In the genomic region with DNA sequence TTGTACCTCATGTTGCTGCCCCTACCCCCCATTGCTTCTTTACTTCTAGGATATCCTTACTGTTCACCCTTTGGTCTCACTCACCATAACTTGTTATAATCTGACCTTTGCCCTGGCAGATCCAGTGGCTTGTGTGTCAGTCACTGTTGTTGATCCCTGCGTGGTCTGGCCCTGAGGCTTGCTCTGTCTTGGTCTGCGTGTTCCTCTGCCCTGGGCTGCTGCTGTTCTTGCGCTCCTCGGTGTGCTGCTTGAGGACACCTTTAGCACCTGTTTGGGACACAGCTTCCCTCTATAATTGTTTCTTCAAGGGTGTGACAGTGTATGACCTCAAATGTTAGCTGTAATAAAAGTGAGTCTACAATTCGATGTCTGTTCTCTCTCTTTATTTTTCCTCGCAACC, we compare ENCODE assay signal across 23 mouse cellular contexts.
DNase-seq lines count a peak whose midpoint lies in the region; ATAC-seq and TF ChIP-seq lines count a peak whose summit lies in the region.
"Had no signal": no experiment of that assay in that cellular context is flagged by ENCODE, and none has a peak within 500 bp of the region (broad histone marks: within the 10 kb centered on the region; RNA-seq: fewer than 3 reads in every experiment).

No protein-coding gene starts in this region.

- H3K9me3 ChIP-seq in intestine, postnatal 0 days (ENCODE audit: control insufficient read depth), result no peaks in the 10 kb centered on the region
- no peaks in the 10 kb centered on the region for H3K9me3 ChIP-seq in intestine, embryonic 15.5 days
- H3K9me3 ChIP-seq in midbrain, embryonic 11.5 days (ENCODE audit: control insufficient read depth, low read length), result no peaks in the 10 kb centered on the region
- H3K9me3 ChIP-seq: embryonic facial prominence, embryonic 13.5 days; embryonic facial prominence, embryonic 15.5 days; forebrain, embryonic 10.5 days; forebrain, embryonic 12.5 days had no signal

- peak; percentile 53; the same call in 1 of the 2 replicates for ATAC-seq in intestine, postnatal 0 days
- no peak for ATAC-seq in intestine, embryonic 15.5 days
- no peak for ATAC-seq in midbrain, embryonic 11.5 days (ENCODE audit: low FRiP score)
- ATAC-seq: forebrain, embryonic 14.5 days had no signal

- no peaks in the 10 kb centered on the region for H3K36me3 ChIP-seq in intestine, postnatal 0 days (ENCODE audit: control insufficient read depth, insufficient read depth)
- no peaks in the 10 kb centered on the region for H3K36me3 ChIP-seq in intestine, embryonic 15.5 days
- H3K36me3 ChIP-seq in thymus, adult 2 months (ENCODE audit: control insufficient read depth, insufficient read depth, low read length), result no peaks in the 10 kb centered on the region
- no peaks in the 10 kb centered on the region for H3K36me3 ChIP-seq in midbrain, embryonic 11.5 days (ENCODE audit: control insufficient read depth, insufficient read depth, low read length)
- H3K36me3 ChIP-seq: embryonic facial prominence, embryonic 15.5 days had no signal

- TF ChIP-seq CTCF in intestine, postnatal 0 days (IDR thresholded peaks at IDR 0.05; ENCODE audit: low read depth), result no peak
- no peak for TF ChIP-seq CTCF in thymus, adult 2 months (IDR thresholded peaks at IDR 0.05; ENCODE audit: borderline replicate concordance, control insufficient read depth, extremely low read depth, insufficient read depth, low read length, poor library complexity)

- H3K4me1 ChIP-seq in intestine, postnatal 0 days (replicated peaks; ENCODE audit: control insufficient read depth, insufficient read depth, low read length), result no peaks in the 10 kb centered on the region
- no peaks in the 10 kb centered on the region for H3K4me1 ChIP-seq in intestine, embryonic 15.5 days (replicated peaks)
- peaks cover 13% of the 10 kb centered on the region for H3K4me1 ChIP-seq in thymus, adult 2 months (replicated peaks; ENCODE audit: control insufficient read depth, insufficient read depth, low read length)
- no peaks in the 10 kb centered on the region for H3K4me1 ChIP-seq in midbrain, embryonic 11.5 days (ENCODE audit: control insufficient read depth, insufficient read depth, low read length)
- H3K4me1 ChIP-seq: embryonic facial prominence, embryonic 13.5 days; embryonic facial prominence, embryonic 15.5 days had no signal

- no peaks in the 10 kb centered on the region for H3K27me3 ChIP-seq in intestine, postnatal 0 days (replicated peaks; ENCODE audit: control insufficient read depth, insufficient read depth, low read length)
- H3K27me3 ChIP-seq in intestine, embryonic 15.5 days (replicated peaks), result no peaks in the 10 kb centered on the region
- no peaks in the 10 kb centered on the region for H3K27me3 ChIP-seq in thymus, adult 2 months (ENCODE audit: control insufficient read depth, insufficient read depth, low read length)
- H3K27me3 ChIP-seq in midbrain, embryonic 11.5 days (ENCODE audit: control insufficient read depth, insufficient read depth, low read length), result no peaks in the 10 kb centered on the region
- H3K27me3 ChIP-seq: embryonic facial prominence, embryonic 13.5 days; embryonic facial prominence, embryonic 15.5 days; forebrain, embryonic 12.5 days had no signal

- no peak overlapping the region for H3K4me2 ChIP-seq in intestine, postnatal 0 days (replicated peaks; ENCODE audit: low read depth)
- no peak overlapping the region for H3K4me2 ChIP-seq in intestine, embryonic 15.5 days (replicated peaks)
- H3K4me2 ChIP-seq in midbrain, embryonic 11.5 days, result no peak overlapping the region
- H3K4me2 ChIP-seq: embryonic facial prominence, embryonic 13.5 days; embryonic facial prominence, embryonic 15.5 days; forebrain, embryonic 12.5 days had no signal

- no peak for TF ChIP-seq POLR2A in thymus, adult 2 months (IDR thresholded peaks at IDR 0.05; ENCODE audit: control insufficient read depth, extremely low read depth, insufficient read depth, low read length, poor library complexity)

- H3K9ac ChIP-seq in intestine, postnatal 0 days (ENCODE audit: low read depth, low read length), result no peak overlapping the region
- no peak overlapping the region for H3K9ac ChIP-seq in intestine, embryonic 15.5 days
- no peak overlapping the region for H3K9ac ChIP-seq in midbrain, embryonic 11.5 days (ENCODE audit: low read length)
- H3K9ac ChIP-seq: embryonic facial prominence, embryonic 13.5 days; embryonic facial prominence, embryonic 15.5 days; forebrain, embryonic 12.5 days had no signal

- DNase-seq in kidney, adult 9 months, result peak; percentile 30
- DNase-seq in kidney, postnatal 10 days, result no peak
- no peak for DNase-seq in thymus, adult 2 months
- no peak for DNase-seq in thymus, postnatal 14 days
- DNase-seq in midbrain, embryonic 11.5 days (ENCODE audit: low spot score, missing footprints), result no peak
- DNase-seq: adrenal gland, adult 2 months; adrenal gland, postnatal 10 days; adrenal gland, postnatal 25 days; cerebellum, adult 11 months; cerebellum, adult 18-20 months; cerebellum, adult 8-10 months; cerebellum, adult 9-11 months; cerebellum, postnatal 14 days; cerebellum, postnatal 36 days; embryo, embryonic 11 days had no signal

- H3K27ac ChIP-seq in intestine, postnatal 0 days (ENCODE audit: low read depth, low read length), result no peak overlapping the region
- no peak overlapping the region for H3K27ac ChIP-seq in intestine, embryonic 15.5 days
- 0 out of 2 replicates have a peak overlapping the region, but pooled peaks have one; percentile 11 for H3K27ac ChIP-seq in thymus, adult 2 months (ENCODE audit: control insufficient read depth, insufficient read depth, low read length)
- no peak overlapping the region for H3K27ac ChIP-seq in midbrain, embryonic 11.5 days (ENCODE audit: low read depth, low read length)
- H3K27ac ChIP-seq: embryonic facial prominence, embryonic 13.5 days; embryonic facial prominence, embryonic 15.5 days; forebrain, embryonic 10.5 days; forebrain, embryonic 12.5 days had no signal

- no peak overlapping the region for H3K4me3 ChIP-seq in intestine, postnatal 0 days (ENCODE audit: low read depth, low read length)
- H3K4me3 ChIP-seq in intestine, embryonic 15.5 days (replicated peaks), result no peak overlapping the region
- H3K4me3 ChIP-seq in thymus, adult 2 months (ENCODE audit: control insufficient read depth, insufficient read depth, low read length), result no peak overlapping the region
- no peak overlapping the region for H3K4me3 ChIP-seq in midbrain, embryonic 11.5 days (ENCODE audit: low read depth, low read length)
- H3K4me3 ChIP-seq: embryonic facial prominence, embryonic 13.5 days; embryonic facial prominence, embryonic 15.5 days; erythroblast, embryonic 14.5 days; forebrain, embryonic 10.5 days; forebrain, embryonic 12.5 days had no signal

- 59% methylated on average over 6 of the region's 6 CpGs for WGBS in intestine, postnatal 0 days
- WGBS in intestine, embryonic 15.5 days, result 77% methylated on average over 6 of the region's 6 CpGs
- 79% methylated on average over 6 of the region's 6 CpGs for WGBS in thymus, adult 2 months
- 91% methylated on average over 6 of the region's 6 CpGs for WGBS in midbrain, embryonic 11.5 days
